Mouse (Mus musculus) embryonic fibroblast, embryonic 13.5 days (primary cell): ENCODE results near the gene Spsb4. TPM values are rescaled to one million over a fixed set of nuclear protein-coding genes. Genes with fewer than 3 reads are reported as not detected.
"Not testable (repeated sequence)": the region's sequence is repeated elsewhere in the genome, so short reads cannot be mapped to it uniquely, and the experiment has no call there.

Source experiments
- H3K27ac ChIP-seq: 2 replicates; pipeline ENCODE4 v1.5.1; 2012; ENCODE audit warnings: low read length, control low read depth, inconsistent platforms; ENCODE audit not compliant: insufficient read depth
- H3K4me1 ChIP-seq: 2 replicates; pipeline ENCODE4 v1.6.1; 2011; ENCODE audit warnings: low read length; ENCODE audit not compliant: control insufficient read depth, insufficient read depth
- H3K4me3 ChIP-seq: 2 replicates; pipeline ENCODE4 v1.5.1; 2011; ENCODE audit warnings: mild to moderate bottlenecking, control low read depth, low read length; ENCODE audit not compliant: insufficient read depth
- CTCF ChIP-seq: IDR thresholded peaks from 2 replicates; pipeline ENCODE4 v1.5.1; 2011; ENCODE audit warnings: mild to moderate bottlenecking, control low read depth, low read length, moderate library complexity, borderline replicate concordance; ENCODE audit not compliant: insufficient read depth
- POLR2A ChIP-seq: IDR thresholded peaks from 2 replicates; pipeline ENCODE4 v1.6.1; 2011; ENCODE audit warnings: low read depth, mild to moderate bottlenecking, control low read depth, low read length, moderate library complexity
- polyA plus RNA-seq: library from polyadenylated mRNA; stranded (reverse); fragments of >200 nt; gene quantifications from 2 replicates; pipeline ENCODE4 v1.2.4, GENCODE M21; 2011; ENCODE audit warnings: low read depth; ENCODE audit not compliant: missing spikeins, insufficient read length

The Spsb4 gene
- polyA plus RNA-seq, 1 experiment = 1.8 TPM

DNA sequence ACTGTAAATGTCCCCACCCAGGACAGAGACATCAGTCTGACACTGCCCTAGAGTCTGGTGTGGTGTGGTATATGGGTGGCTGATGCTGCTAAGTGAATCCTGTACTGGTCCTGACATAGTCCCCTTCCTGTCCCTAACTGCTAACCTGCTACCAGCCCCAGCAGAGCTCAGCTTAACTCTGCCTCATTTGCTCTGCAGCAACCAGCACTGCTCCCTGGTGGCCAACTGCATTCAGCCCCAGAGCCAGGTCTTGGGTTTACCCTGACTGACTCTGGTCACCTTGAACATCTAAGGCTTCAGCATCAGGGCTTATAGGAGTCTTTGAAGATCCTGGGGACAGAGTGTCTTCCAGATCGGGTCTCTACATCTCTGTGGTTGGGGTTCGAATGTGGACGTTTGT is 75.7 kb downstream of the Spsb4 start:
- Histone ChIP-seq H3K4me1 (no peaks in the 10 kb centered on the region), H3K4me3 (no peak overlapping the region), H3K27ac (no peak overlapping the region)
- TF ChIP-seq CTCF (no peak), POLR2A (no peak)

DNA sequence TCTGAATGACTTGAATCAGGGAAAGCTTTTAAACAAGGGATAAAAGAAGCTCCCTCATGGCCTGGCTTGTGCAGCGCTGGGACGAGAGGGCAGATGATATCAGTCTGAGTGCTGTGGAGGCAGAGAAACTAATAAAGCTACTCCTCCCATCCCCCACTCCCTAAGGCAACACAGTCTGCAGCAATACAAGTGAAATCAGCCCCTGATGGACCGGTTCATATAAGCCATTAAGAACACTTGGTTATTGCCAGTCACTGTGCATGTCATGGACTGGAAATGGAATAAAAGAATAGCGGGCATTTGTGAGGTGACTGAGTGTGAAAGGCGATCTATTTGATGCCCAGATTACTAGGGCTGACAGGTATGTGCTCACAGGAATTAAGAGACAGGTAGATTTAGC is 79.8 kb downstream of the Spsb4 start:
- Histone ChIP-seq H3K4me1 (no peaks in the 10 kb centered on the region), H3K27ac (no peak overlapping the region), H3K4me3 (no peak overlapping the region)
- TF ChIP-seq POLR2A (no peak), CTCF (no peak)

DNA sequence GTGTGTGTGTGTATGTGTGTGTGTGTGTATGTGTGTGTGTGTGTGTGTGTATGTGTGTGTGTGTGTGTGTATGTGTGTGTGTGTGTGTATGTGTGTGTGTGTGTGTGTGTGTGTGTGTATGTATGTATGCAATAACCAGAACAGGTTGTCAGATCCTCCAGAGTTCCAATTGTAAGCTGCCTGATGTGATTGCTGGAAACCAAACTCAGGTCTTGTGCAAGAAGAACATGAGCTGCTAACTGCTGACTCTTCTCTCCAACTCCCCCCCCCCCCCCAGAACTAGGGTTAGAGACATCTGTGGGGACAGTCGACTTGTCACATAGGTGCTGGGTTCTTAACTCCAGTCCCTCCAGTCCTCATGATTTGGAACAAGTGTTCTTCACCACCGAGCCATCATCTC is 82.2 kb downstream of the Spsb4 start:
- H3K4me3 ChIP-seq, H3K27ac ChIP-seq, H3K4me1 ChIP-seq: not testable (repeated sequence)

DNA sequence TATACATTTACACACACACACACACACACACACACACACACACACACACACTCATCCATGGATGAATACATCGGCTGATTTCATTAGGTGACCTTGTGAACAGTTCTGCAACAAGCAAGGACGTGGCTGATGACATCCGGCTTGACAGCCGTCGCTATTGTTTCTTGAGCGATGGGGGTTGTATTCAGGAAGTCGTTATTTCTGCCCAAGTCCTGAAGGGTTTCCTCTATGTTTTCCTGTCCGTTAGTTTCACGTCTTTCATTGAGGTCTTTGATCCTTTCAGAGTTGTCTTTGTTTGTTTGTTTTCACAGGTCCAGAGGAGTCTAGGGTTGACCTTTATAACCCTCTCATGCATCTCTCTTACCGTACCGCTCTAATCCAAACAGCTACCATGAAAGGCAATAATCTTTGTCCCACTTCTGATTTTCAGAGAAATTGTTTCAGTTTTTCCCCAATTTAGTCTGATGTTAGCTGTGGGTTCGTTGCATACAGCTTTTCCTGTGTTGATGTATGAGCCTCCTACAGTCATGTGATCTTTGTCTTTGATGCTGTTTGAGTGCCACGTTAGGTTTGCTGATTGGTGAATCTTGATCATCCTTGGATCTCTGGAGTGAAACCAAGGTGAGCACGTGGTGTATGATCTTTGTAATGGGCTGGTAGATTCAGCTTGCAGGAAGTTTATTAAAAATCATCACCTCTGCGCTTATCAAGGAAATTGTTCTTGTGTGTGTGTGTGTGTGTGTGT is 82.9 kb downstream of the Spsb4 start:
- H3K4me1 ChIP-seq = no peaks in the 10 kb centered on the region
- TF ChIP-seq POLR2A = no peak
- TF ChIP-seq CTCF = no peak
- H3K4me3 ChIP-seq = no peak overlapping the region
- H3K27ac ChIP-seq = no peak overlapping the region

DNA sequence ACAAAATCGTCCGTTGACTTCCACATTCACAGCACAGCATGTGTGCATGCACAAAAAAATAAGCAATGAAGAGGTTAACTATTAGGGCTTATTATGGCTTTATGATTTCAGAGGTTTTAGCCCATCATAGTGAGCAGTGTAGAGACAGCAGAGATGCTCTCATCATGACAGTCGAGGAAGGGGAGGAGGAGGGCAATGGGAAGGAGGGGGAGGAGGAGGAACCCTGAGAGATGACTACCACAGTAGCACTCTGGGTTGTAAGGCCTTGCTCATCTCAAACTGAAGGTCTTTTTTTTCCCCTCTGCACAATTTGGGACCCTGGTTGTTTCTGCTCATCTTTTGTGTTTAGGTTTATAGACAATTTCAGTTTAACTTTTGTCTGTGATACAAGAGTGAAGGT is 83.8 kb downstream of the Spsb4 start:
- H3K4me3 ChIP-seq = no peak overlapping the region
- H3K4me1 ChIP-seq = no peaks in the 10 kb centered on the region
- no peak overlapping the region for H3K27ac ChIP-seq
- TF ChIP-seq CTCF = no peak
- no peak for TF ChIP-seq POLR2A

DNA sequence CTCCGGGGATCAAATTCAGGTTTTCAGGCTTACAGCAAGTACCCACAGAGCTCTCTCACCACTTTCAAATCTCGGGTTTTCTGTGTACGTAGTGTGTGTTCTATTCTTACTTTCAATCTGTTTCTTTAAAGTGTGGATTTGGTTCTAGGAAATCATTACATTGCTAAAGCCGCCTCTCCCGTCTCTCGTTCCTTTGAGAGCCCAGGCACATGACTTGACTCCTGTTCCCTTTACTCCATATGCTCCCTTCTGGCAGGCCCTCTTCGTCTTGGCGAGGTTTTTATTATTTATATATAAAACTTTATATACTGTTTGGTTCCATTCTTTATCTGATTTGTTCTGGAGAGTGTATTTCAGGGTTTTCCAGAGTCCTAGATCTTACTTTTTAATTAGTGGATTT is 85.9 kb downstream of the Spsb4 start:
- TF ChIP-seq POLR2A (no peak), CTCF (no peak)
- no peak overlapping the region for H3K4me3 ChIP-seq
- H3K27ac ChIP-seq = no peak overlapping the region
- H3K4me1 ChIP-seq = no peaks in the 10 kb centered on the region

DNA sequence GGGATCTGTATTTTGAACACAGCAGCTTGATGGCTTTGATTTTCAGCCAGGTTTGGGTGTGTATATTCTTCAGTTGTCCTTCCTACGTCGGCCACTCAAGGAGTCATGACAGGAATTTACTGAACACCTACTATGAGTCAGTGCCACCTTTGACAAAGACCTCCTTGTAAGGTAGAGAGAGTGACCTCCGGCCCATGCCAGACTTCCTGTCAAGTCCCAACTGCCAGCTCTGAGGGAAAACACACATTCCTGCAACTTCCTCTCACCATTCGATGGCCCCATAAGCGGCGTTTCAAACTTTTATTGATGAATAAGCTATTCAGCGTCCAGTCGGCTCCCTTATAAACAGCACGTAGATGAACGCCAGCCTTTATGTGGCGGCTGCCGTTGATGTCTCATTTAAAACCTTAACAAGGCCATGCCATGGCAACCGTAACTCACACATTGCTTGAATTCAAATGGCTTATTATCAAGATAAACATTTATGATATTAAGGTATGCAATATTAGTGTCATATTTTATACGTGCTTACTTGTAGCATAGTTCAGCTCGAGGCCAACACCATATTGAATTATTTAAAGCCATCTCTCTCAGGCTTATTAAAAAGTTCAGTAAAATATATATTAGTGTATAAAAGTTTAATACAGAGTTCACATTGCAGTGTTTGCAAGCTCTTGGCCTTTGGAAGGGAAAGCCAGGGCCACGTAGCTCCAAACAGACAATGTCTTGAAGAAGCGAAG is 94.9 kb downstream of the Spsb4 start:
- no peak for TF ChIP-seq POLR2A
- TF ChIP-seq CTCF = no peak
- no peaks in the 10 kb centered on the region for H3K4me1 ChIP-seq
- no peak overlapping the region for H3K27ac ChIP-seq
- H3K4me3 ChIP-seq = no peak overlapping the region

DNA sequence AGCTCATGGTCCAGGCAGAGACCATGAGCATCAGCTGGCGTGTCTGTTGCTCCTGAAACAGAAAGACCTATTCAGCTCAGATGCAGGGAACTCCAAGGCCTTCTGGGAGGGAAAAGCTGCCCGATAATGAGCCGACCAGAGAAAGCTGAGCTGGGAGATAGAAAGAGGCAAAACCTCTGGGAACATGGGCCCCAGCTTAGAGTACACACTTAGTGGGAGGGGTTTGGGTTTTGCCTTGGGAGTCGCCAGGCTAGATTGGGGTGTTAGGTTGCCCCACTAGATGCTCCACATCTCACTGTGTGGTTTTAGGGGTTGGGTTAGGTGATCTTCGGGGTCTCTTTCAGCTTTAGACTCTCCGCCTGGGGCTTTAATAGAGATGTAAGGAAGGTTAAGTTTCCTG is 95.5 kb downstream of the Spsb4 start:
- Histone ChIP-seq H3K27ac (no peak overlapping the region), H3K4me3 (no peak overlapping the region), H3K4me1 (no peaks in the 10 kb centered on the region)
- no peak for TF ChIP-seq CTCF
- TF ChIP-seq POLR2A = no peak

DNA sequence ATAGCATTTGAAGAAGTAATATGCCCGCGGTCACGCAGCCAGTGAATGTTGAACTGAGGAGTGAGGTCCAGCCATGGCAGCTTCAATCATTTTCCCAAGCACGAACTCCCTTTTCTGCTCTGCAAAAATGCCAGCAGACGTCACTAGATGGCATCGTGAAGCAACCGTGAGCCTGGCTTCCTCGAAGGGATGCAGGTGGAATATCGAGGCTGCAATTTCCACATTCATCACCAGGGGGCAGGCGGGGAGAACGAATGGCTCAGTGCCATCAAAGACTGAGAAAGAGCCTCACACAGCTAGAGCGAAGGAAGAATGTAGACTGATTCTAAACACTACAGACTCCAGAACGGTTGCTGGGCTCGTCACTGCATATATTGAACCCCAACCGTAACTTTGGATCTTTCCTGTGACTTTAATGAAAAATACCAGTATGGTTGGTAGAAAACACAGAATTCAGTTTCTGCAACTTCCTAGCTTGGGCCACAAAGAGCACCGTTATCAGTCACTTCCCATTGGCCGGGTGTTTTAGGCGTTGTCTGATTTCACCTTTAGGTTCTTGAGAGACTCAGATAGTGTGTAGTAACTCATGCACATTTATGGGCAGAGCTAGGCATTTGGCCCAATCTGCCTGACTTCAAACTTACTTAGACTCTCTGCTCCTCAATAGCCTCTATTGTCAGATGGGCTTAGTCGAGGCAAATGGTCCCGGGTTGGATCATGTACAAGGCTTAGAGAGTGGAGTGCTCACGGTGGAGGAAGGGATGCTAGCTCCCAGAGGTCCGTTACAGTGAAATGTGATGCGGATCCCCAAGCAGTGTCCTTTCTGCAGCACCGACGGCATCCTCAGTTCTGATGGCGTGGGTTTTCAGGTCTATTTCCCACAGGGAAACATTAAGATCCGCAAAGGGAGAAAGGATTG is 101.8 kb downstream of the Spsb4 start:
- TF ChIP-seq POLR2A (no peak), CTCF (peak; percentile 98)
- no peak overlapping the region for H3K27ac ChIP-seq
- no peak overlapping the region for H3K4me3 ChIP-seq
- no peaks in the 10 kb centered on the region for H3K4me1 ChIP-seq
